Mouse (Mus musculus) liver, embryonic 14.5 days (tissue): ENCODE results near the gene Fes.

Experiments
- CTCF ChIP-seq: IDR thresholded peaks from 2 replicates; pipeline ENCODE4 v1.5.1; 2016; ENCODE audit warnings: antibody characterized with exemption, low read depth, control low read depth
- EP300 ChIP-seq: IDR thresholded peaks from 2 replicates; pipeline ENCODE4 v1.6.1; 2016; ENCODE audit warnings: antibody characterized with exemption, low read depth

DNA sequence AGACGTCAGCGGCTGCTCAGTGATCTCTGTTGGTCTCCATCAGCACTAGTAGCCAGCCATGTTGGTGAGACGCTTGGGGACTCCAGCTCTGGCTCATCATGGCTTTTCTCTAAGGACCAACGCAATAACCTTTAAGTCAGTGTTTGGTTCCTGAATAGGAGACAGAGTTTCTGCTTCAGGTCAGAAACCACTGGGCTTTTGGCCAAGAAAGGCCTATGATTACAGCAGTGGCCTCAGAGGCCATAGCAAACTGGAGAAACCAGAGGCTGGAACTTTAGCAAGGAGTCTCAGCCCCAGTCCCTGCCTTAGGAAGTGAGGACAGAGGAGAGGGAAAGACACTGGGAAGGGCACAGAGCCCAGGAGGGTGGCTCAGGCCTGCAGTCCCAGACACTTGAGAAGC lies 32.8 kb upstream of the Fes start:
- no peak for TF ChIP-seq CTCF
- no peak for TF ChIP-seq EP300
